Mouse (Mus musculus): ENCODE data around the gene D630003M21Rik. TPM values are rescaled to one million over a fixed set of nuclear protein-coding genes. Genes with fewer than 3 reads are reported as not detected.
A peak's percentile ranks its signal among the peaks of the same experiment; 100 is the strongest.

Gene D630003M21Rik
- total RNA-seq, 2 experiments from 2014 or later: 3.2 to 3.8 TPM

- DNase-seq (ENCODE audit: low spot score in 2 of 2): no peak
Observed at GRCm38 (mm10) chr2:158238101-158238500, 9.1 kb upstream of the D630003M21Rik start.

GRCm38 (mm10) chr2:158236698-158237097, 7.7 kb upstream of the D630003M21Rik start:
- DNase-seq (ENCODE audit: low spot score in 2 of 2): no peak

- no peak for DNase-seq (ENCODE audit: low spot score in 2 of 2)
Observed at GRCm38 (mm10) chr2:158233106-158233505, 4.1 kb upstream of the D630003M21Rik start.

- DNase-seq (ENCODE audit: low spot score in 2 of 2): no peak
Observed at GRCm38 (mm10) chr2:158232414-158232813, 3.4 kb upstream of the D630003M21Rik start.

- DNase-seq (ENCODE audit: low spot score in 2 of 2): no peak
Observed at GRCm38 (mm10) chr2:158231071-158231470, 2.0 kb upstream of the D630003M21Rik start.

- DNase-seq (ENCODE audit: low spot score in 2 of 2): no peak
Observed at GRCm38 (mm10) chr2:158230617-158231016, 1.6 kb upstream of the D630003M21Rik start.

- DNase-seq (ENCODE audit: low spot score in 2 of 2): no peak
Observed at GRCm38 (mm10) chr2:158229503-158229892, 476 bp upstream of the D630003M21Rik start.

GRCm38 (mm10) chr2:158225301-158225700, 3.7 kb downstream of the D630003M21Rik start:
- no peak for DNase-seq (ENCODE audit: low spot score in 2 of 2)

GRCm38 (mm10) chr2:158223497-158223896, 5.5 kb downstream of the D630003M21Rik start:
- no peak for DNase-seq (ENCODE audit: low spot score in 2 of 2)

GRCm38 (mm10) chr2:158222664-158223063, 6.4 kb downstream of the D630003M21Rik start:
- DNase-seq (ENCODE audit: low spot score in 2 of 2): no peak

- no peak for DNase-seq (ENCODE audit: low spot score in 2 of 2)
Observed at GRCm38 (mm10) chr2:158221446-158222084, 7.5 kb downstream of the D630003M21Rik start.

- no peak for DNase-seq (ENCODE audit: low spot score in 2 of 2)
Observed at GRCm38 (mm10) chr2:158219562-158219961, 9.5 kb downstream of the D630003M21Rik start.

- DNase-seq (ENCODE audit: low spot score in 2 of 2): no peak
Observed at GRCm38 (mm10) chr2:158216510-158216909, 12.5 kb downstream of the D630003M21Rik start.

- DNase-seq (ENCODE audit: low spot score in 2 of 2): no peak
Observed at GRCm38 (mm10) chr2:158215283-158216117, 13.5 kb downstream of the D630003M21Rik start.

GRCm38 (mm10) chr2:158211764-158212471, 17.1 kb downstream of the D630003M21Rik start:
- DNase-seq (ENCODE audit: low spot score in 2 of 2): no peak

GRCm38 (mm10) chr2:158210958-158211357, 18.1 kb downstream of the D630003M21Rik start:
- DNase-seq (ENCODE audit: low spot score in 2 of 2): no peak

- peak; percentile 56 to 61 for DNase-seq (ENCODE audit: low spot score in 2 of 2)
Observed at GRCm38 (mm10) chr2:158210503-158210902, 18.5 kb downstream of the D630003M21Rik start.

- no peak for DNase-seq (ENCODE audit: low spot score in 2 of 2)
Observed at GRCm38 (mm10) chr2:158209776-158210175, 19.2 kb downstream of the D630003M21Rik start.

- DNase-seq (ENCODE audit: low spot score in 2 of 2): peak; percentile 73 to 76
Observed at GRCm38 (mm10) chr2:158207848-158208247, 21.2 kb downstream of the D630003M21Rik start.

GRCm38 (mm10) chr2:158204114-158204513, 24.9 kb downstream of the D630003M21Rik start:
- peak; percentile 81 to 87 for DNase-seq (ENCODE audit: low spot score in 2 of 2)

GRCm38 (mm10) chr2:158203686-158204085, 25.3 kb downstream of the D630003M21Rik start:
- DNase-seq (ENCODE audit: low spot score in 2 of 2): no peak

- no peak for DNase-seq (ENCODE audit: low spot score in 2 of 2)
Observed at GRCm38 (mm10) chr2:158199281-158199680, 29.7 kb downstream of the D630003M21Rik start.

Measured in left cerebral cortex, adult 18-20 months (tissue).